Mouse (Mus musculus) stomach, postnatal 0 days (tissue): ENCODE measurements around the gene Cse1l. TPM values are rescaled to one million over a fixed set of nuclear protein-coding genes. Genes with fewer than 3 reads are reported as not detected.

Source experiments
- ATAC-seq: fragments of 200-750 bp; cut with Nextera tagmentation; 2 replicates; pipeline ENCODE4 v1.8.0; 2017; ENCODE audit not compliant: low FRiP score, low TSS enrichment
- DNase-seq: peaks from one replicate; pipeline ENCODE4 v3.0.0-alpha.2; 2016; ENCODE audit warnings: low spot score
- H3K27ac ChIP-seq: fragments of 300-500 bp; sonication (generic); replicated peaks from 2 replicates; pipeline ENCODE4 v1.5.1; 2014; ENCODE audit warnings: mild to moderate bottlenecking, control low read depth
- H3K27me3 ChIP-seq: fragments of 300-500 bp; sonication (generic); 2 replicates; pipeline ENCODE4 v1.6.1; 2014; ENCODE audit warnings: low read length; ENCODE audit not compliant: control insufficient read depth, insufficient read depth
- H3K36me3 ChIP-seq: fragments of 300-500 bp; sonication (generic); 2 replicates; pipeline ENCODE4 v1.6.1; 2014; ENCODE audit warnings: low read length, mixed read lengths; ENCODE audit not compliant: control insufficient read depth, insufficient read depth
- H3K4me1 ChIP-seq: fragments of 300-500 bp; sonication (generic); replicated peaks from 2 replicates; pipeline ENCODE4 v1.6.1; 2014; ENCODE audit warnings: antibody characterized with exemption; ENCODE audit not compliant: control insufficient read depth, insufficient read depth
- H3K4me2 ChIP-seq: fragments of 300-500 bp; sonication (generic); replicated peaks from 2 replicates; pipeline ENCODE4 v1.6.1; 2014; ENCODE audit warnings: low read depth, mild to moderate bottlenecking, control low read depth, moderate library complexity
- H3K4me3 ChIP-seq: fragments of 300-500 bp; sonication (generic); 2 replicates; pipeline ENCODE4 v1.5.1; 2014; ENCODE audit warnings: low read depth, low read length, control low read depth
- H3K9ac ChIP-seq: fragments of 300-500 bp; sonication (generic); 2 replicates; pipeline ENCODE4 v1.6.1; 2014; ENCODE audit warnings: mild to moderate bottlenecking, low read length, control low read depth, mixed read lengths
- H3K9me3 ChIP-seq: fragments of 300-500 bp; sonication (generic); 2 replicates; pipeline ENCODE4 v1.6.1; 2016; ENCODE audit warnings: low read length; ENCODE audit not compliant: control insufficient read depth
- CTCF ChIP-seq: IDR thresholded peaks from 2 replicates; pipeline ENCODE4 v1.5.1; 2016; ENCODE audit warnings: antibody characterized with exemption, low read depth, mild to moderate bottlenecking, moderate library complexity
- EP300 ChIP-seq: optimal IDR thresholded peaks from 2 replicates; pipeline ENCODE3; 2016; ENCODE audit warnings: antibody characterized with exemption
- WGBS: fragments of 180-500 bp; shearing (Covaris S2); extraction: QIAGEN DNeasy Blood & Tissue Kit; methylation state at CpG from one replicate; pipeline ENCODE4 v1.1.7; 2014; 5-methylcytosine and 5-hydroxymethylcytosine counted together
- polyA plus RNA-seq: library from polyadenylated mRNA; unstranded; fragments of >200 nt; fragmentation: Nextera tagmentation; extraction: Ambion mirVana; gene quantifications from 2 replicates; pipeline ENCODE4 v1.2.1, GENCODE M21; 2015

Cse1l gene
- polyA plus RNA-seq, 1 experiment from 2014 or later, result 29.3 TPM

DNA sequence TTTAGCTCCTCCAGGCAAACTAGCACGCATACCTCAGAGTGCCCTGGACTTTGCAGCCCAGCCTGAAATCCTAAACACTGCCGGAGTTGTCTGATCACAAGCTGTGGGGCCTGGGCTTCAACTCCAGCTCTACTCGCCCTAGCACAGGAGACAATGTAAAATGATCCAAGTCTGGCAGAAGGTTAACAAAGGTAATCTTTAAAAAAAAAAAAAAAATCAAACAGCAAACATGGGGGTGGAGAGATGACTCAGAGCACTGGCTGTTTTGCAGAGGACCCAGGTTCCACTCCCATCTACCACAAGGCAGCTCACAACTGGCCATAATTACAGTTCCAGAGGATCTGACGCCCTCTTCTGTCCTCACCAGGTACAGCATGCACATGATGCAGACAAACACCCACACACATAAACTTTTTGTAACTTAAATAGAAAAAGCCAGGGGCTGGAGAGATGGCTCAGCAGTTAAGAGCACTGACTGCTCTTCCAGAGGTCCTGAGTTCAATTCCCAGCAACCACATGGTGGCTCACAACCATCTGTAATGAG, 77.6 kb downstream of the Cse1l start:
- Histone ChIP-seq H3K27ac (no peak overlapping the region), H3K9me3 (no peaks in the 10 kb centered on the region), H3K9ac (no peak overlapping the region), H3K27me3 (no peaks in the 10 kb centered on the region), H3K4me3 (no peak overlapping the region), H3K4me1 (no peaks in the 10 kb centered on the region), H3K36me3 (no peaks in the 10 kb centered on the region), H3K4me2 (no peak overlapping the region)
- 56% methylated on average over 4 of the region's 4 CpGs for WGBS
- ATAC-seq, result peak; percentile 76; the same call in 1 of the 2 replicates
- DNase-seq, result peak; percentile 40
- TF ChIP-seq EP300, result no peak
- TF ChIP-seq CTCF, result peak; percentile 45

- DNase-seq (no peak), ATAC-seq (no peak)
- Histone ChIP-seq H3K36me3 (no peaks in the 10 kb centered on the region), H3K4me1 (peaks cover 7% of the 10 kb centered on the region; the same call in 1 of the 2 replicates), H3K4me2 (no peak overlapping the region), H3K4me3 (no peak overlapping the region), H3K27ac (no peak overlapping the region), H3K9me3 (no peaks in the 10 kb centered on the region), H3K27me3 (no peaks in the 10 kb centered on the region), H3K9ac (no peak overlapping the region)
- peak; percentile 31; the same call in 1 of the 2 replicates for TF ChIP-seq CTCF
- no peak for TF ChIP-seq EP300
- 68% methylated on average over 7 of the region's 7 CpGs for WGBS
Measured at GRCm38 (mm10) chr2:166990861-166991260, 85.0 kb downstream of the Cse1l start.

- TF ChIP-seq CTCF (no peak), EP300 (no peak)
- Histone ChIP-seq H3K27me3 (no peaks in the 10 kb centered on the region), H3K27ac (no peak overlapping the region), H3K36me3 (no peaks in the 10 kb centered on the region), H3K4me3 (no peak overlapping the region), H3K4me1 (peaks cover 7% of the 10 kb centered on the region; the same call in 1 of the 2 replicates), H3K9ac (no peak overlapping the region), H3K9me3 (no peaks in the 10 kb centered on the region), H3K4me2 (no peak overlapping the region)
- DNase-seq (no peak), ATAC-seq (no peak)
Measured at GRCm38 (mm10) chr2:166991945-166992344, 86.1 kb downstream of the Cse1l start.

GRCm38 (mm10) chr2:166995021-166995795, 89.4 kb downstream of the Cse1l start:
- TF ChIP-seq EP300 (no peak), CTCF (no peak)
- peak overlapping the region; percentile 86 for H3K4me2 ChIP-seq
- peaks cover 7% of the 10 kb centered on the region; the same call in 1 of the 2 replicates for H3K4me1 ChIP-seq
- under 1% methylated on average over 28 of the region's 28 CpGs for WGBS
- no peaks in the 10 kb centered on the region for H3K27me3 ChIP-seq
- peak; percentile 45 for DNase-seq
- peak; percentile 4; the same call in 1 of the 2 replicates for ATAC-seq
- no peaks in the 10 kb centered on the region for H3K36me3 ChIP-seq
- no peaks in the 10 kb centered on the region for H3K9me3 ChIP-seq
- H3K4me3 ChIP-seq, result peak overlapping the region; percentile 98
- H3K27ac ChIP-seq, result peak overlapping the region; percentile 98
- peak overlapping the region; percentile 98 for H3K9ac ChIP-seq

Other genes with a start within 250 kb of the Cse1l start
- 12.0 and 12.8 TPM in 2 replicates for gene Prex1, start 192.2 kb upstream of the Cse1l start, polyA plus RNA-seq
- gene Trp53rkb, start 113.5 kb upstream of the Cse1l start, polyA plus RNA-seq, result 3.8 and 4.8 TPM in 2 replicates
- 3.1 and 3.9 TPM in 2 replicates for gene Arfgef2, start 100.5 kb upstream of the Cse1l start, polyA plus RNA-seq
- 34.9 and 35.0 TPM in 2 replicates for gene Stau1, start 90.3 kb downstream of the Cse1l start, polyA plus RNA-seq
- gene Ddx27, start 109.2 kb downstream of the Cse1l start, polyA plus RNA-seq, result 21.8 and 22.0 TPM in 2 replicates
- gene Znfx1, start 157.0 kb downstream of the Cse1l start, polyA plus RNA-seq, result 4.2 and 4.3 TPM in 2 replicates